In the genomic region with DNA sequence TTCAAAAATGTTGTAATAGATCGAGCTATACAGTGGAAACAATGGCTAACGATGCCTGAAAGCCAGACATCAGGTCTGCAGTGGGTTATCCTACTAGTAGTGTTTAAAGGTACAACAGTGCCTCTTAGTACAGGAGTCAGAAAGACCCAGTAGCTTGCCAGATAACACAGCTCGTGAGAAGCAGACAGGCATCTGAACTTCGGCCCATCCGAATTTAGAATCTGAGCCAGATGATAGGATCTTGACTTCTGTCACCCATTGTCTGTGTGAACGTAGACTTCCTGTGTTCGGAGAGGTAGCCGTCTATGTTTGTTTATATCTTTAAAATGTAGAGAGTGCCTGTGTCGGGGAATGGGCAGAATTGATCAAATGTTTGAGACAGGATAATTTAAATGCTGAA, we compare ENCODE assay signal across 23 mouse cellular contexts.
DNase-seq lines count a peak whose midpoint lies in the region; ATAC-seq lines count a peak whose summit lies in the region.
"Had no signal": no experiment of that assay in that cellular context is flagged by ENCODE, and none has a peak within 500 bp of the region (broad histone marks: within the 10 kb centered on the region; RNA-seq: fewer than 3 reads in every experiment).

No protein-coding gene starts in this region.

- intact Hi-C loops in heart, postnatal 10 days (cut with DNase I): loop anchor here (5.0 kb wide), 1 partner anchor 119 kb away; the partner anchor contains the start of gene Adgrl2

- 70% methylated on average over 9 of the region's 9 CpGs for WGBS in hindbrain, embryonic 12.5 days

- no peak overlapping the region for H3K4me3 ChIP-seq in hindbrain, embryonic 12.5 days
- H3K4me3 ChIP-seq: embryonic facial prominence, embryonic 15.5 days; erythroblast, embryonic 14.5 days; forebrain, embryonic 10.5 days; gastrocnemius, adult 2 months; heart, embryonic 13.5 days had no signal

- H3K9me3 ChIP-seq in hindbrain, embryonic 12.5 days (replicated peaks): no peaks in the 10 kb centered on the region
- H3K9me3 ChIP-seq: embryonic facial prominence, embryonic 15.5 days; forebrain, embryonic 10.5 days; heart, embryonic 13.5 days had no signal

- H3K27me3 ChIP-seq in hindbrain, embryonic 12.5 days: no peaks in the 10 kb centered on the region
- H3K27me3 ChIP-seq: embryonic facial prominence, embryonic 15.5 days had no signal

- H3K4me1 ChIP-seq in hindbrain, embryonic 12.5 days: 0 out of 2 replicates have a peak, but pooled peaks cover 2% of the 10 kb centered on the region

- H3K4me2 ChIP-seq in hindbrain, embryonic 12.5 days (replicated peaks): no peak overlapping the region
- H3K4me2 ChIP-seq: embryonic facial prominence, embryonic 15.5 days; heart, embryonic 13.5 days had no signal

- ATAC-seq in hindbrain, embryonic 12.5 days (ENCODE audit: low FRiP score): no peak
- ATAC-seq: CD4-positive, CD25-positive, alpha-beta regulatory T cell, adult 4 months; forebrain, embryonic 14.5 days had no signal

- no peaks in the 10 kb centered on the region for H3K36me3 ChIP-seq in hindbrain, embryonic 12.5 days
- H3K36me3 ChIP-seq: embryonic facial prominence, embryonic 15.5 days; forebrain, embryonic 10.5 days; G1E; heart, embryonic 13.5 days had no signal

- peak; percentile 86 for DNase-seq in heart, adult 11 months
- no peak for DNase-seq in heart, postnatal 10 days
- DNase-seq in kidney, postnatal 36 days: peak; percentile 18 to 20
- DNase-seq in kidney, postnatal 10 days: no peak
- peak; percentile 35 for DNase-seq in lung, postnatal 10 days
- DNase-seq in lung, postnatal 14 days: no peak
- DNase-seq in yolk sac, embryonic 10.5 days (ENCODE audit: low spot score): peak; percentile 45
- DNase-seq: adrenal gland, adult 8-10 months; adrenal gland, postnatal 36 days; B cell, adult 2 months; cerebellum, adult 2 months; cerebellum, postnatal 10 days; gastrocnemius, adult 2 months; gastrocnemius, postnatal 25 days; heart, postnatal 4 days had no signal

- no peak overlapping the region for H3K9ac ChIP-seq in hindbrain, embryonic 12.5 days
- H3K9ac ChIP-seq: embryonic facial prominence, embryonic 15.5 days; heart, embryonic 13.5 days had no signal

- no peak overlapping the region for H3K27ac ChIP-seq in hindbrain, embryonic 12.5 days
- H3K27ac ChIP-seq: embryonic facial prominence, embryonic 15.5 days; gastrocnemius, adult 2 months; heart, embryonic 13.5 days had no signal

Comparison
In these comparisons a context has a peak if more than half of its experiments do, and no peak if none do; other contexts are left out.
1. DNase-seq: peak in heart, adult 11 months (single experiment), kidney, postnatal 36 days (2 of 2), lung, postnatal 10 days (single experiment) and yolk sac, embryonic 10.5 days (single experiment); none in heart, postnatal 10 days (0 of 2), kidney, postnatal 10 days (single experiment) and lung, postnatal 14 days (single experiment).